Mouse (Mus musculus): ENCODE results near the gene Tssk6. TPM values are rescaled to one million over a fixed set of nuclear protein-coding genes. Genes with fewer than 3 reads are reported as not detected.

Tssk6 gene
- polyA plus RNA-seq, 1 experiment from 2014 or later = 3.7 TPM

GRCm38 (mm10) chr8:69874654-69875053, 27.3 kb upstream of the Tssk6 start:
- ATAC-seq = no peak
- POLR2A ChIA-PET = no interaction called here
- DNase-seq (ENCODE audit: low read depth, low spot score) = no peak
- no peak for TF ChIP-seq CTCF (IDR thresholded peaks at IDR 0.05)
- H3K27me3 ChIP-seq = no peaks in the 10 kb centered on the region
- CTCF ChIA-PET = interaction anchor here (0.9 to 1.8 kb wide), 3 partner anchors 16 to 126 kb away, joined by 3 to 8 read pairs (median 7); no protein-coding TSS in a partner anchor
- in situ Hi-C loops (cut with MboI; ENCODE audit: low pct_unique_long_range_greater_than_20kb) = loop anchor here (25.0 kb wide), 1 partner anchor 537 kb away; no protein-coding TSS in a partner anchor

- no peak for ATAC-seq
- no peaks in the 10 kb centered on the region for H3K27me3 ChIP-seq
Observed at GRCm38 (mm10) chr8:69876097-69876496, 25.9 kb upstream of the Tssk6 start.

GRCm38 (mm10) chr8:69876967-69877366, 25.0 kb upstream of the Tssk6 start:
- H3K27me3 ChIP-seq = no peaks in the 10 kb centered on the region
- POLR2A ChIA-PET = no interaction called here

More at GRCm38 (mm10) chr8:69876097-69876496, 25.9 kb upstream of the Tssk6 start:
- in situ Hi-C loops (cut with MboI; ENCODE audit: low pct_unique_long_range_greater_than_20kb) = loop anchor here (25.0 kb wide), 1 partner anchor 539 kb away; no protein-coding TSS in a partner anchor
- no peak for TF ChIP-seq CTCF (IDR thresholded peaks at IDR 0.05)
- CTCF ChIA-PET = interaction anchor here (1.2 to 1.8 kb wide), 3 partner anchors 14 to 125 kb away, joined by 3 to 8 read pairs (median 7); partner anchors contain the start of gene Pbx4
- POLR2A ChIA-PET = no interaction called here
- DNase-seq (ENCODE audit: low read depth, low spot score) = no peak

GRCm38 (mm10) chr8:69877396-69877795, 24.6 kb upstream of the Tssk6 start:
- H3K27me3 ChIP-seq = no peaks in the 10 kb centered on the region
- ChIA-PET POLR2A (no interaction called here), CTCF (no interaction called here)
- DNase-seq (ENCODE audit: low read depth, low spot score) (no peak), ATAC-seq (no peak)
- no peak for TF ChIP-seq CTCF (IDR thresholded peaks at IDR 0.05)
- in situ Hi-C loops (cut with MboI; ENCODE audit: low pct_unique_long_range_greater_than_20kb) = loop anchor here (25.0 kb wide), 1 partner anchor 540 kb away; no protein-coding TSS in a partner anchor

More at GRCm38 (mm10) chr8:69876967-69877366, 25.0 kb upstream of the Tssk6 start:
- ATAC-seq (no peak), DNase-seq (ENCODE audit: low read depth, low spot score) (no peak)
- no peak for TF ChIP-seq CTCF (IDR thresholded peaks at IDR 0.05)
- CTCF ChIA-PET = no interaction called here
- in situ Hi-C loops (cut with MboI; ENCODE audit: low pct_unique_long_range_greater_than_20kb) = loop anchor here (25.0 kb wide), 1 partner anchor 540 kb away; no protein-coding TSS in a partner anchor

GRCm38 (mm10) chr8:69877992-69878391, 24.0 kb upstream of the Tssk6 start:
- ATAC-seq (no peak), DNase-seq (ENCODE audit: low read depth, low spot score) (no peak)
- ChIA-PET POLR2A (no interaction called here), CTCF (no interaction called here)
- in situ Hi-C loops (cut with MboI; ENCODE audit: low pct_unique_long_range_greater_than_20kb) = loop anchor here (25.0 kb wide), 1 partner anchor 541 kb away; no protein-coding TSS in a partner anchor
- TF ChIP-seq CTCF (IDR thresholded peaks at IDR 0.05) = no peak
- no peaks in the 10 kb centered on the region for H3K27me3 ChIP-seq

GRCm38 (mm10) chr8:69879678-69880077, 22.3 kb upstream of the Tssk6 start:
- TF ChIP-seq CTCF (IDR thresholded peaks at IDR 0.05) = no peak
- in situ Hi-C loops (cut with MboI; ENCODE audit: low pct_unique_long_range_greater_than_20kb) = loop anchor here (25.0 kb wide), 1 partner anchor 542 kb away; no protein-coding TSS in a partner anchor
- ATAC-seq = no peak
- no peaks in the 10 kb centered on the region for H3K27me3 ChIP-seq
- no peak for DNase-seq (ENCODE audit: low read depth, low spot score)
- ChIA-PET CTCF (no interaction called here), POLR2A (interaction anchor here (1.1 kb wide), 1 partner anchor 14 kb away, joined by 3 read pairs; no protein-coding TSS in a partner anchor)

GRCm38 (mm10) chr8:69880841-69881240, 21.1 kb upstream of the Tssk6 start:
- ATAC-seq = no peak
- in situ Hi-C loops (cut with MboI; ENCODE audit: low pct_unique_long_range_greater_than_20kb) = loop anchor here (25.0 kb wide), 1 partner anchor 544 kb away; no protein-coding TSS in a partner anchor
- no peak for DNase-seq (ENCODE audit: low read depth, low spot score)
- POLR2A ChIA-PET = no interaction called here
- no peak for TF ChIP-seq CTCF (IDR thresholded peaks at IDR 0.05)
- peaks cover 1% of the 10 kb centered on the region for H3K27me3 ChIP-seq
- CTCF ChIA-PET = no interaction called here

- H3K27me3 ChIP-seq = peaks cover 3% of the 10 kb centered on the region
- no peak for TF ChIP-seq CTCF (IDR thresholded peaks at IDR 0.05)
- POLR2A ChIA-PET = no interaction called here
- ATAC-seq = no peak
- CTCF ChIA-PET = no interaction called here
- no peak for DNase-seq (ENCODE audit: low read depth, low spot score)
- in situ Hi-C loops (cut with MboI; ENCODE audit: low pct_unique_long_range_greater_than_20kb) = loop anchor here (25.0 kb wide), 1 partner anchor 544 kb away; no protein-coding TSS in a partner anchor
Observed at GRCm38 (mm10) chr8:69881261-69881865, 20.6 kb upstream of the Tssk6 start.

- in situ Hi-C loops (cut with MboI; ENCODE audit: low pct_unique_long_range_greater_than_20kb) = loop anchor here (25.0 kb wide), 1 partner anchor 545 kb away; no protein-coding TSS in a partner anchor
- no peak for ATAC-seq
- TF ChIP-seq CTCF (IDR thresholded peaks at IDR 0.05) = no peak
- POLR2A ChIA-PET = no interaction called here
- DNase-seq (ENCODE audit: low read depth, low spot score) = no peak
- CTCF ChIA-PET = no interaction called here
- H3K27me3 ChIP-seq = peaks cover 3% of the 10 kb centered on the region
Observed at GRCm38 (mm10) chr8:69882021-69882756, 19.8 kb upstream of the Tssk6 start.

GRCm38 (mm10) chr8:69882833-69883600, 19.0 kb upstream of the Tssk6 start:
- no peak for TF ChIP-seq CTCF (IDR thresholded peaks at IDR 0.05)
- DNase-seq (ENCODE audit: low read depth, low spot score) (no peak), ATAC-seq (no peak)
- CTCF ChIA-PET = no interaction called here
- peaks cover 3% of the 10 kb centered on the region for H3K27me3 ChIP-seq
- POLR2A ChIA-PET = no interaction called here
- in situ Hi-C loops (cut with MboI; ENCODE audit: low pct_unique_long_range_greater_than_20kb) = loop anchor here (25.0 kb wide), 1 partner anchor 546 kb away; no protein-coding TSS in a partner anchor

Measured in Patski (cell line).